Mouse (Mus musculus) olfactory bulb, adult 2 months (tissue): ENCODE data around the gene Haghl.

Source experiments
- CTCF ChIP-seq: fragments of 200-500 bp; IDR thresholded peaks from 2 replicates; pipeline ENCODE4 v1.5.1; 2012; ENCODE audit warnings: low read depth, mild to moderate bottlenecking, low read length, moderate library complexity; ENCODE audit not compliant: insufficient read depth
- POLR2A ChIP-seq: fragments of 200-500 bp; IDR thresholded peaks from 2 replicates; pipeline ENCODE4 v1.6.1; 2012; ENCODE audit warnings: mild to moderate bottlenecking, low read depth, low read length, moderate library complexity; ENCODE audit not compliant: insufficient read depth

DNA sequence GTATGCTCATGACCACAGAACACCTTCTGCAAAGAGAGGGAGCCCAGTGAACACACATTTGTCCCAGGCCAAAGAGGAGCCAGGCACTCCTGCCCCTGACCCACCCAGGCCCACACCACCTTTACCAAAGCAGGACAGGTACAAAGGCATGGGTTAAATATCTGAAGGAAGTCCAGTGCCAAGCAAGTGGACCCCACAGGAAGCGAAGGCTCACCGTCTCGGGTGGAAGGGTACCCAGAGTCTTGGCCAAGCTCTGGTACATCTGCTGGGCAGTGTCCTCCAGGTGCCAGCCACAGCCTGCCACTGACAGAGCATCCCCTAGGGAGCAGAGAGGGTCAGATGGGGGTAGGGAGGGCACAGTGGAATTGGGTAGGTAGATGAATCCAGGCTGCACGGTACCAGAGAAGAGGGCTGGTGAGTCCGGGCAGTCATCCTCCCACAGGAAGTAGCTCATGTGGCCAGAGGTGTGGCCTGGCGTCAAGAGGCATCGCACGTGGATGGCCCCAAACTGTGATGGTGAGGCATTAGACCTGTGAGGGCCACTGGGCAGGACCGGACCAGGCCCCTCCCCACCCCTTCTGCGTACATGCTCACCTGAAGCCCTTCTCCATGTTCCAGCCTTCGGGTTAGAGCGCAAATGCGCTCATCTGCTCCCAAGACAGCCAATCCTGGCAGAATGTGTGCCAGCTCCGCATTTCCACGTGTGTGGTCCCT lies 1.5 kb downstream of the Haghl start:
- TF ChIP-seq POLR2A (no peak), CTCF (no peak)
